Mouse (Mus musculus): ENCODE measurements around the gene Srrt. TPM values are rescaled to one million over a fixed set of nuclear protein-coding genes. Genes with fewer than 3 reads are reported as not detected.

Gene Srrt
- total RNA-seq, 2 experiments from 2014 or later = 176 to 178 TPM

DNA sequence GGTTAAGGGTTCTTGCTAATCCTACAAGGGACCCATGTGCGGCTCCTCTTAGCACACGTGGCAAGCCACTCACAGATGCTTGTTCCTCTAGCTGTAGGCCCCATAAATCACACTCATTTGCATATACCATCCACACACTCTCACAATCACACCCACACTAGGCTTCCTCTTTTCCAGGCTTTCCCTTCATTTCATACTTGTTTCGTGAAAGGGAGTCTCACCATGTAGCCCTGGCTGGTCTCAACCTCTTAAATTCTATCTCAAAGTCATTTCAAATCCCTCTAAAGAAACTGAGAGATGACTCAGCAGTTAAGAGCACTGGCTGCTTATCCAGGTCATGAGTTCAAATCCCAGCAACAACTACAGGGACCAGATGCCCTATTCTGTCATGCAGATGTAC, 1.7 kb downstream of the Srrt start:
- DNase-seq (ENCODE audit: low spot score in 2 of 2) = peak in 1 of 2 experiments; percentile 82
- intact Hi-C loops (cut with DNase I) = loop anchor here (2.0 kb wide), 1 partner anchor 19 kb away; the partner anchor contains the start of gene Ache

DNA sequence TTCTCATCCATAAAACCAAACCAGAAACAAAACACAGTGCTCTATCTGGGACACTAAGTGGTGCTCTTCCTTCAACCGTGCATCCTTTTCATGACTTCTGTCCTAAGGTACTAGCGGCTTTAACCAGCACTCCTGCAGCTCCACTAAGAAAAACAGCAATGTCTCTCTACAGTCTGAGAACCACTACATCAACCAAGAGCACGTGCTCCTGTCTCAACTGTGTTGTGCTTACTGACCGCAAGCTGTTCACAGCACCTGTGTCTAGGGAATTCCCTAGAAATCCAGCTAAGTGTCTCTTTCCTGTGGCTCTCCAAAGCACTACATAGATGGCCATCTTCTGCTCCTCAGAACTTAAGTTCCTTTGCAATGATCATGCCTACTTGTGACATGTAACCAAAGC, 2.7 kb downstream of the Srrt start:
- DNase-seq (ENCODE audit: low spot score in 2 of 2) = no peak
- intact Hi-C loops (cut with DNase I) = no loop called here

DNA sequence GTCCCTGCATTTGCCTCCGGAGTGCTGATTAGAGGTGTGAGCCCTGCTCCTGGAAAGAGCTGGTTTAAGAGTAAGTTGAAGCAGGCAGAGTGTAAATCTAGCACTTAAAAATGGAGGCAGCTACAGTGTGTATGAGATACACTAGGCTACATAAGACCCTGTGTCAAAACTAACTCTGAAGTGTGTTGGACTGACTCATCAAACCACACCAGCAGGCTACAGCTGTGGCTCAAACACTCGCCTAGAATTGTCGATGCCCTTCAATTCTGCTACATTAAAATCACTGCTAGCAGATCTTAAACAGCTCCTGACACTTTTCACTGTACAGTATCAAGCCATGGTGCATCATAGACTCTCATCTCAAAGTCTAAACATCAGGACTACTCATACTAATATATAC, 3.3 kb downstream of the Srrt start:
- intact Hi-C loops (cut with DNase I) = no loop called here

DNA sequence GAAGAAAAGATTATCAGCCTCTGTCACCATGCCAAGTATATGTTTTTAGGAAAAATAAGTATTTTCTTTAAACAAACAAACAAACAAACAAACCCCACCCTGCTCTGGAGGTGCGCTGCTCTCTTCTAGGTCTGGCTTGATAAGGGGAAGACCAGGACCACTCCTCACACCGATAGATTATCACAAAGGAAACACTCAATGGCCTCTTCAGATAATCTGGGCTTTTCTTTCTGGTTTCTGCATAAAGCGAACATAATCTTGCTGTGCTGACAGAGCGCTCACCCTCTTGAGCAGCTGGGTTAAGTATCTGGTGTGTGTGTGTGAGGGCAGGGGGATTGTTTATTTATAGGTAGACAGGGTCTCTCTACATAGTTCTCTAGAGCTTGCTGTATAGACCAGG, 3.9 kb downstream of the Srrt start:
- intact Hi-C loops (cut with DNase I) = no loop called here

More for the DNA sequence above, 3.3 kb downstream of the Srrt start:
- DNase-seq (ENCODE audit: low spot score in 2 of 2) = no peak

DNA sequence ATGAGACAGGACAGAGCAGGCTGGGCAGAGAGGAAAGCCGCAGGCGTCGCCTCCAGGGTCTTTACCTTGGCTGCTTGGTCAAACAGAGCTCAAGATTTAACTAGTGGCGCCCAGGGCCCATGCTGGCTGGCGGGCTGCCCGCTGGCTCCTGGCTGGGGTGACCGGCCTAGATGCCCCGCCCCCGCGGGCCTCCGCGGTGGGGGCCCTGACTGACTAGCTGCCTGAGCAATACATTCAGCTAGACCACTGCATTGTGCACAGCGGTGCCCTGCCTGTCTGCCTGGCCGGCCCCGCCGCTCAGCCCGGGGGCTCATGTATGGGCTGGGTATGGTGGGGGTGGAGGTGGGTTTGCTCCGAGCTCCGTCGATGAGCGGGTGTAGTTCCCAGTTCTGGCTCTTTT, 6.2 kb downstream of the Srrt start:
- DNase-seq (ENCODE audit: low spot score in 2 of 2) = no peak
- intact Hi-C loops (cut with DNase I) = no loop called here

More for the DNA sequence above, 3.9 kb downstream of the Srrt start:
- DNase-seq (ENCODE audit: low spot score in 2 of 2) = no peak

DNA sequence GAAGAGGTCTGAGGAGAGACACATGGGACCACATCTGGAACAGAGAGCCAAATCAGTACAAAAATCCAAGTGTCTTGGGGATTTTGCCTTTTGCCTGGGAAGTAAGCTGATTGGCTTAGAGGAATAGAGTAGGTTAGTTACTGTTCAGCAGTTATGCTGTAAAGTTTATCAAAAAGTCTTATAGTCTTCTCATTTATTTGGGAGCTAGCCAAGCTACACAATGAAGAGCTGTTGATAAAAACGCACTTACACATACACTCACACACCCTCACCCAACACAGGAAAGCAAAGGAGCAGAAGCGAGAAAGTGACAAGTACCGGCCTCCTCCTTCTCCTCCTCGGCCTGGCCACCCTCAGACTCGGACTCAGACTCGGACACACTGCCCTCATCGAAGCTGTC, 8.2 kb downstream of the Srrt start:
- DNase-seq (ENCODE audit: low spot score in 2 of 2) = no peak
- intact Hi-C loops (cut with DNase I) = no loop called here

DNA sequence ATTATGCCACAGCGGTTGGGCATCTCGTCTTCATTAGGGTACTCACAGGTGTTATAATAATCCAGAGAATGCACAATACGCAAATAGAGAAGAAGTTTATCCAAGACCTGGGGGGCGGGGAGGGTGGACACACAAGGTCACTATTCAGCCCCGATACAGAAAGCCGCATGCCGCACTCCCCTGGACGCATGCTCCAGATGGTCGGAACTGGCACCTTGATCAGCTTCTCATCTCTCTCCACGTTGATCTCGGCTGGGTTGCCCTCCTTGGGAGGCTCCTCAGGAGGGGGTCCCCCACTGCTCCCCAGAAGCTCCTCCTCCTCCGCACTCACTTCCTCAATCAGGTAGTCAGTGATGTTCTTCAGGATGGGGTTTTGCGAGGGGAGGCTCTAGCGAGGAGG, 10.3 kb downstream of the Srrt start:
- intact Hi-C loops (cut with DNase I) = no loop called here
- DNase-seq (ENCODE audit: low spot score in 2 of 2) = no peak

DNA sequence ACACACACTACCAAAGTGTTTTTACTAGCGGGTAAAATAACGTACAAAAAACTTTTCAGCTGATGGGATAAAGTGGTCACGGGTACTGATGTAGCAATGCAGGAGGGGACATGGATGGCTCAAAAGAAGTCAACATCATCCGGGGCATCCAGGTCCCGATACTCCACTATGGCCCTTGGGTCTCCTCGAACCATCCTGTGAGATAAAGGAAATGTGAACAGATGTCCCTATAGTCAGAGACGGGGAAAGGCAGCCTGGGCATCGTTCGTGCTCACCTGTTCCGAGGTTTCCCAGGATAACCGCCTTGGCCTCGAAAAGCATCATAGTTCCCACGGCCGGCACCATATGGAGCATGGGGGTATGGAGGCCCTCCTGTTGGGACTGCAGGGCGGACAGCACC, 11.8 kb downstream of the Srrt start:
- no peak for DNase-seq (ENCODE audit: low spot score in 2 of 2)
- intact Hi-C loops (cut with DNase I) = no loop called here

DNA sequence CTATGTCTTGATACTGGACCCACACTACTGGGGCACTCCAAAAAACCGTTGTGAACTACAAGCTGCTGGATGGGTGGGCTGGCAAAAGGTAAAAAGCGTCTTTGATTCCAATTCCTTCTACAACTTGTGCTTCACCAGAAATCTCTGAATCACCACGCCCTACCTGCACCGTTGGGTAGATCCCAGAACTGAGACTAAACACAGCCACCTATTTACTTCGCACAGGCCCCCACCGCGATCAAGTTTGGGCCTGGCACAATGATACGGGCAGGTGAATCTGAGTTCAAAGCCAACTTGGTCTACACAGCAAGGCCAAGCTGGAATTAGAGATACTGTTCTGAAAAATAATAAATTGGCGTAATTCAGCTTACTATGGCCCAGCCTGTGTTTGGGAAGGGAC, 12.2 kb downstream of the Srrt start:
- no peak for DNase-seq (ENCODE audit: low spot score in 2 of 2)
- intact Hi-C loops (cut with DNase I) = no loop called here

DNA sequence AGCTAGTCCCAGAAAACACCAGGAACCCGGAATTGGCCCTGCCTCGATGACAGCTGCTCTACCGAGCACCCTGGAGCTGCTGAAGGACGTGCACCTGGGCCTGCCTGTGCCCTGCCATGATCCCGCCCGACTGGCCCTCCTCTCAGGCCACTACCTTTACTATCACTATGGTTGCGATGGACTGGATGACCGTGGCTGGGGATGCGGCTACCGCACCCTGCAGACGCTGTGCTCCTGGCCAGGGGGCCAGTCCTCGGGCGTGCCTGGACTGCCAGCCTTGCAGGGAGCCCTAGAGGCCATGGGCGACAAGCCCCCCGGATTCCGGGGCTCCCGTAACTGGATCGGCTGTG, 12.8 kb downstream of the Srrt start:
- intact Hi-C loops (cut with DNase I) = loop anchor here (5.0 kb wide), 1 partner anchor 247 kb away; the partner anchor contains the start of gene Ap1s1
- DNase-seq (ENCODE audit: low spot score in 2 of 2) = no peak

DNA sequence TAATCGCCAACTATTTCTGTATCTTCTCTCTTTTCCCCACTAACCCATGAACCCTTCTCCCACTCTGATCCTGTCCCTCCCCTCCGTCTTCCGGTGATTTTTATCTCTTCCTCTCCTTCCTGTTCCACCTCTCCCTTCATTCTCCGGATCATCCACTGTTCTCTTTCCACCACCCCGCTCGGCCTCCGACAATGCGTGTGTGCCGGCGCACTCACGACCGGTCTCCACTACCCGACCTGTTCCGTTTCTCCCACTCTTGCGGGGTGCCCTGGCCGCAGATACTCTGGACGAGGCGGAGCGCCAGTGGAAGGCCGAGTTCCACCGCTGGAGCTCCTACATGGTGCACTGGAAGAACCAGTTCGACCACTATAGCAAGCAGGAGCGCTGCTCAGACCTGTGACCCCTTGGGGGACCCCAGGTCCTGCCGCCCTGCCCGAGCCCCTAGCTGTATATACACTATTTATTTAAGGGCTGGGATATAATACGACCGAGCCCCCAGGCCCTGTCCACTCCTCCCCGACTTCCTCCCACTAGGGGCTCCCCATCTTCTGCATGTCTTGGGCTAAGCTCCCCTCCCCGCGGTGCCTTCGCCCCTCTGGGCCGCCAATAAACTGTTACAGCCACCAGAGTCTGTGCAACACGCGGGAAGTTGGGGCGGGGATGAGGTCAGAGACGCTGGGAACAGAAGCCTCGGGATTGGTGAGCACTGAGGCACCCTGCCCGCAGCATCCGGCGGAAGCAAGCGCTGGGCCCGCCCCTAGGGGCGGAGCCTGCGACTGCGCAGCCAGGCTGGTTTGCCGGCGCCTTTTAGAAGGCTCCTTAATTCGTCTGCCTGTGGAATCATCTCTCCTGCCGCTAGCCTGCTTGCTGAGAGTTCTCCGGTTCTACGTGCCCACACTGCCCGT, 13.4 kb downstream of the Srrt start, which contains the start of gene Ufsp1:
Ufsp1 (plus strand) TSS at position 791 of the 905 bp plus-strand sequence.
- DNase-seq (ENCODE audit: low spot score in 2 of 2) = peak; percentile 94 to 98
- intact Hi-C loops (cut with DNase I) = loop anchor here (5.0 kb wide), 1 partner anchor 247 kb away; the partner anchor contains the start of gene Ap1s1

DNA sequence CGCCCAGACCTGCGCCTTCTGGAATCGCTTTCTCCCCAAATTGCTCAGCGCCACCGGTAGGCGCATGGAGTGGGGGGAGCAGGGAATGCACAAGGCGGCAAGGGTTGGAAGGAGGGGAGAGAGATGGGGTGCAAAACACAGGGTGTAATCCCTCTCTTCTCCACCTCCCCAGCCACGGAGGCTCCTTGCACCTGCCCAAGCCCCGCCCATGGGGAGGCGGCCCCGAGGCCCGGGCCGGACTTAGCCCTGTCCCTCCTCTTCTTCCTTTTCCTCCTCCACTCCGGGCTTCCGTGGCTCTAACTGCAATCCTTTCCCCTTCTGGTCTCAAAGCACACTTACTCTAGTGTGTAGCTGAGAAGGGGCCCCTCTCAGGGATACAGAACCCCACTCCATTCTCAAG, 14.2 kb downstream of the Srrt start:
- intact Hi-C loops (cut with DNase I) = loop anchor here (5.0 kb wide), 1 partner anchor 246 kb away; the partner anchor contains the start of gene Ap1s1
- peak; percentile 75 to 83 for DNase-seq (ENCODE audit: low spot score in 2 of 2)

DNA sequence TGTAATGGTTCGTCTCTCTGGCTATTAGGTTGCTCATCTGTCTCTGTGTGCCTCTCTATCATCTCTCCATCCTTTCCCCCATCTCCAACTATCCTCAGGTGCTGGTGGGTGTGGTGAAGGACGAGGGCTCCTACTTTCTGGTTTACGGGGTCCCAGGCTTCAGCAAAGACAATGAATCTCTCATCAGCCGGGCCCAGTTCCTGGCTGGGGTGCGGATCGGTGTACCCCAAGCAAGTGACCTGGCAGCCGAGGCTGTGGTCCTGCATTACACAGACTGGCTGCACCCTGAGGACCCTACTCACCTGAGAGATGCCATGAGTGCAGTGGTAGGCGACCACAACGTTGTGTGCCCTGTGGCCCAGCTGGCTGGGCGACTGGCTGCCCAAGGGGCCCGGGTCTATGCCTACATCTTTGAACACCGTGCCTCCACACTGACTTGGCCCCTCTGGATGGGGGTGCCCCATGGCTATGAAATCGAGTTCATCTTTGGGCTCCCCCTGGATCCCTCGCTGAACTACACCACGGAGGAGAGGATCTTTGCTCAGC, 16.0 kb downstream of the Srrt start:
- DNase-seq (ENCODE audit: low spot score in 2 of 2) = no peak
- intact Hi-C loops (cut with DNase I) = loop anchor here (5.0 kb wide), 1 partner anchor 244 kb away; the partner anchor contains the start of gene Ap1s1

DNA sequence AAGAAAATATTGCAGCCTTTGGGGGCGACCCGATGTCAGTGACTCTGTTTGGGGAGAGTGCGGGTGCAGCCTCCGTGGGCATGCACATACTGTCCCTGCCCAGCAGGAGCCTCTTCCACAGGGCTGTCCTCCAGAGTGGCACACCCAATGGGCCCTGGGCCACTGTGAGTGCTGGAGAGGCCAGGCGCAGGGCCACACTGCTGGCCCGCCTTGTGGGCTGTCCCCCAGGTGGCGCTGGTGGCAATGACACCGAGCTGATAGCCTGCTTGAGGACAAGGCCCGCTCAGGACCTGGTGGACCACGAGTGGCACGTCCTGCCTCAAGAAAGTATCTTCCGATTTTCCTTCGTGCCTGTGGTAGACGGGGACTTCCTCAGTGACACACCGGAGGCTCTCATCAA, 16.8 kb downstream of the Srrt start:
- intact Hi-C loops (cut with DNase I) = loop anchor here (5.0 kb wide), 1 partner anchor 243 kb away; the partner anchor contains the start of gene Ap1s1
- no peak for DNase-seq (ENCODE audit: low spot score in 2 of 2)

DNA sequence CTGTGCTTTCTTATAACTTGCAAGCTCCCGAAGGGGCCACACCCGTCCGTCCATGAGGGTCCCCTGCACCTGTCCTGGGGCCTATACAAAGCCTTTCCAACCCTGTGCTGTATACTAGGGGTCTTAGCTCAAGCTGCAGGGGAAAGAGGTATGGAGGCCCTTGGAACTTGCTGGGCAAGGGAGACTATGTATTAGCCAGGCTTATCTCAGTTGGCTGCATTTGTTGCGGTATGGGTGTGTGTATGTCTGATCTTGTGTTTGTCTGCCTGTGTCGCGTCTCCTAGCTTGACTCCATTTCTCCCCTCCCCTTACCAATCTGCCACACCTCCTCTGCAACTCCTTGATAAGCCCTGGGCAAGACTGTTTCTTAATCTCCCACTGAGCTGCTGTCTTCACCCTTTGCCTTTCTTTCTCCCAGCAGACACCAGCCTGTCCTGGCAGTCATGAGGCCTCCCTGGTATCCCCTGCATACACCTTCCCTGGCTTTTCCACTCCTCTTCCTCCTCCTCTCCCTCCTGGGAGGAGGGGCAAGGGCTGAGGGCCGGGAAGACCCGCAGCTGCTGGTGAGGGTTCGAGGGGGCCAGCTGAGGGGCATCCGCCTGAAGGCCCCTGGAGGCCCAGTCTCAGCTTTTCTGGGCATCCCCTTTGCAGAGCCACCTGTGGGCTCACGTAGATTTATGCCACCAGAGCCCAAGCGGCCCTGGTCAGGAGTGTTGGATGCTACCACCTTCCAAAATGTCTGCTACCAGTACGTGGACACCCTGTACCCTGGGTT, 17.7 kb downstream of the Srrt start:
- intact Hi-C loops (cut with DNase I) = loop anchor here (2.0 to 5.0 kb wide), 2 partner anchors 242 to 257 kb away; partner anchors contain the start of gene Ap1s1
- DNase-seq (ENCODE audit: low spot score in 2 of 2) = no peak

DNA sequence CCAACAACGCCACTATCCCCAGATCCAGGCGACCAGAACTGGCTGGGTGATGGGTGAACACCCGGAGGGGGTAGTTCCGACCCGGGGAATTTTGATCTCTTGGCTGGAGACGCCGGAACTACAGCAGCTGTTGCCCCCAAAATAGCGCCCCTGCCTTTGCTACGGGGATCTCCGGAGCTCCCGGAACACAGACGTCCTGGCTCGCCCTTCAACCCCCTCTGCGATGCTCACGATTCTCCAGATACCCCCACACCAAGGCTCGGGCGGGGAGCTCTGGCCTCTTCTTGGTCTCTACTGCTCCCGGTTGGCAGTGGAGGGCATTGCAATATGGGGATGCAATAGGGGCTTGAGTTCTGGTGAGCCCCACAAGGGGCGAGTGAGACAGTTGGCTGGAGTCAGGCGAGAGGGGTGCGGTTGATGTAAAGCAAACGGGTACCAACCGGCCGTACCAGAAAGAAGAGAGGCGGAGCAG, 18.4 kb downstream of the Srrt start:
- intact Hi-C loops (cut with DNase I) = loop anchor here (2.0 kb wide), 1 partner anchor 256 kb away; no protein-coding TSS in a partner anchor
- DNase-seq (ENCODE audit: low spot score in 2 of 2) = peak; percentile 60 to 74

DNA sequence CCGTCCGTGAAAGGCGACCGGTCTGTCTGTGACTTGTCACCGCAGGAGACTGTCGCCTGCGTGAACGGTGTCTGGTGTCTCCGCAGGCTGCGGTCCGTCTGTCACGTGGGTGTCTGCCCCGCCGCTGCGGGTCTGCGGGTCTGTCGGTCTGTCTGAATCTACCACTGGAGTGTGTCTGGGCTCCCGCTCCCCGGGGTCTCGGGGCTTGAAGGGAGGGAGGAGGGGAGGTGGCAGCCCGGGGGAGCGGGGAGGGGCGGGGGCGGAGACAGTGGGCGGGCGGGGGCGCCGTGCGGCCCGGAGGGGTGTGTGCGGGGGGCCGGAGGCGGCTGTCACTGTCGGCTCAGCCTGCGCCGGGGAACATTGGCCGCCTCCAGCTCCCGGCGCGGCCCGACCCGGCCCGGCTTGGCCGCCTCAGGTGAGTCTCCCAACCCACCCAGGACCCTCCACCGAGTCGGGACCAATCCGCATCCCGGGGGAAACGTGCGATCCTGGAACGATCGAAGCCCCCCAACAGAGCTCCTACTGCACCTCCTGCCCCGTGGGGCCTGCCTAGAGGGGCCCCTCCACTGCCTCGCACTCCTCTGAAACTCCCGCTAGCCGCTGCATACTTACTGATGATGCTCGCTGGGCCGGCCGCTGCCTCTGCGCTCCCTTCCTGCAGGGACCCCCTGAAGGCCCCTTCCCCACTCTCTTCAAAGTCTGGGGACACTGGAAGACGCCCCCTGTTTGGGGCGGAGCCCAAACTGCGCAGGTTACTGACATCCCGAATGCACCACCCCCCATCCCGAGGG, 19.3 kb downstream of the Srrt start:
- intact Hi-C loops (cut with DNase I) = loop anchor here (2.0 kb wide), 3 partner anchors 19 to 255 kb away; partner anchors contain the start of gene Srrt
- peak; percentile 63 to 65 for DNase-seq (ENCODE audit: low spot score in 2 of 2)

DNA sequence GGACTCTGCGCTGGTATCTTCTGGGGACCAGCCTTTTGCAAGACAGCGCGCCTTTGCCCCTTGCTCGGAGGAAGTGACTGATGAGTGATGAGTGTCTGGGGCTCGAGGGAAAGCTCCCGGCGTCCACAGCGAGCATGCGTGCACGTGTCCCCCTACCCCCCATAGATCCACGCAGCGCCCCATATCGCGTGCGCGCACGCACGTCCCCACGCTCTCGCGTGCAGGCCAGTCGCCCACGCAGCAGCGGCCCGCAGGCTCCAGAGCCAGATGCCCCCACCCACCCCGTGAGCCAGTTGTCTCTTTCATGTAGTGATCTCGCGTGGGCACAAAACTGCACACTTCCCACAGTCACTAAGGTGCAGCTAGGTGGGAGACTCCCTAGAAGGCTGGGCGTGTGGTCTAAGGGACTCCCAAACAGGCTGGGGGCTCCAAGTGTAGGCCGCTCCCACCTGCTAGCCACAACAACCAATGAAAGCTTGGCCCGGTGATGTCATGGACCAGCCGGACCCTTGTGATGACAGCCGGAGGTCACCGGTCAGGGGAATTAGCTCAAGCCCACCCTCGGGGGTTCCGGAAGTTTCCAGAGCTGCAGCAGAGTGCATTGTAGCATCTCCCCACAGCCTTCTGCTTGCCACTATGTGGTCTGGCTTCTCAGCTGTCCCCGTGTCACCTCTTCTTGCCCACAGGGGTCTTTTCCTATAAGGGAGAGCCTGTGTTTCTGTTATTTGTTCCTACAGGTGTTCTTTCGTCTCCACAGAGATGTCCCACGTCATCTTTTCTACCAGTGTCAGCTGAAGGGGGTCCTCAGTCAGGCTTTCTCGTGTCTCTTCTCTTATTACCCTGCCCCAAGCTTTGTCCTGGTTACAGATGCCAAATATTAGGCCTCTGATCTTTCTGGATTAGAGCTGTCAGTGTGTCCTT, 20.2 kb downstream of the Srrt start, which contains the start of gene Ache:
Ache (plus strand) TSS at position 488 of the 921 bp plus-strand sequence.
- intact Hi-C loops (cut with DNase I) = loop anchor here (2.0 kb wide), 2 partner anchors 20 to 164 kb away; partner anchors contain the start of gene Srrt
- peak; percentile 81 to 88 for DNase-seq (ENCODE audit: low spot score in 2 of 2)

Data from left cerebral cortex, postnatal 25 days (tissue).